Mouse (Mus musculus) left cerebral cortex, adult 8-10 months (tissue): Measurements from ENCODE around the gene Dnajb14. TPM values are rescaled to one million over a fixed set of nuclear protein-coding genes. Genes with fewer than 3 reads are reported as not detected.
"Not testable (repeated sequence)": the region's sequence is repeated elsewhere in the genome, so short reads cannot be mapped to it uniquely, and the experiment has no call there.

ENCODE experiments used
- DNase-seq, 2 experiments: peaks; one replicate each; pipeline ENCODE4 v3.0.0; 2022; ENCODE audit warnings: low spot score in 2 of 2
- total RNA-seq, 4 experiments: library from RNA; stranded (reverse); gene quantifications; 2 replicates each; pipeline ENCODE4 v1.2.4; 2022

Dnajb14 gene
- total RNA-seq = 10 to 100 TPM; 43.6 to 53.5 (median 47.1) TPM

DNA sequence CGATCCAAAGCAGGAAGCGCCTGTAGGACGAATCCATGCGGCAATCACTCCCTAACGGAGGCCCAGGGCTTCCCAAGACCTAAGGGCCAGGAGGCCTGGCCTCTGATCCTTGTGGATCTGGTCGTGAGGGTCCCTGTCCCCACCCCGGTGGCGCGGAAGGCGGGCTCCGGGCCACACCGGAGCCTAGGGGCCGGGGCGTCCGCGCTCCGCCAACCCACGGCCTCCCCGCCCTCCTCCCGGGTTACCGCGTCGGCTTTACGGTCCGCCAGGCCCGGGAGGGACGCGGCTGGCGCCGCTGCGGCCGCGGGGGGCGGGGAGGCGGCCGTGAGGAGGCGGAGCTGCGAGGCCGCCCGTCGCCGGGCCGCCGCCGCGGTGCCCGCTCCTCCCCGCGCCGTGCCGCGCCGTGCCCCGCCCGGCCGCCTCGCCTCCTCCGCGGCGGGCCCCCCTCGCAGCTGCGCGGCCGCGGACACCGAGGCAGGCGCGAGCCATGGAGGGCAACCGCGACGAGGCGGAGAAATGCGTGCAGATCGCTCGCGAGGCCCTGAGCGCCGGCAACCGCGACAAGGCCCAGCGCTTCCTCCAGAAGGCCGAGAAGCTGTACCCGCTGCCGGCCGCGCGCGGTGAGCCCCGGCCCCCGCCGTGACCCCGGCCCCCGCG, at the start of gene Dnajb14:
Dnajb14 (plus strand) TSS at position 239 of the 657 bp plus-strand sequence.
- peak; percentile 30 to 49 for DNase-seq

DNA sequence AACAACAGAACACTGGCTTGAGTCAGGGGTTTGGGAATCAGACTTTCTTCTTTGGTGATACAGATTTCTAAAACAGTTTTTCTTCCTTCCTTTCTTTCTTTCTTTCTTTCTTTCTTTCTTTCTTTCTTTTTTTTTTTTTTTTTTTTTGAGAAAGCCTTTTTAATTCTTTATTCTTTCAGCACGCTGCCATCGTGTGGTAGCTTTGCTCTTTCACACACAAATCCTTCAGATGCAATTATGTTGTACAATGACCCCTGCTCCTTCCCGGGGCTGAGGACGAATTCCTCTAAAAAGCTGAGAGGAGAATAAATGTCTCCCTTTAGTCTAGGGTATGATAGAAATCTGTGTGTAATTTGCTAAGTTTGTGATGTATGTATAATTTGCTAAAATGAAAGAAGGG, 48.8 kb upstream of the Dnajb14 start:
- no peak for DNase-seq

GRCm38 (mm10) chr3:137820688-137821467, 46.6 kb upstream of the Dnajb14 start:
- DNase-seq = no peak

DNA sequence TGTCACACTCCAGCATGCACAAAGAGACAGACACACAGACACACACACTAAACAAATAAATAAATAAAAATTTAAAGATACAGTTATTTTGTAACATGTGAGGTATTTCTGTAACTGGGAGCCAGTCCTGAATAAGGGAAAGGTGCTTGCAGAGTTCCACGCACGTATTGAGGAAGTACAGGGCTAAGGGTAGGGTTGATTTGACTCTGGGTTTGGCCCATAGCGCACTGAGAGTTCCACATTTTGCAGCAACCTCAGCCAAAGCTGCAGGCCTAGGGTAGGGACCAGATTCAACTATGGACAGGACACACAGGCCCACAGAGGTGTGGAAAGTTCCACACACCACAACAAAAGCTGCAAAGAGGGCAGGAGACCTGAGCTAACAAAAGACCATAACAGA, 44.2 kb upstream of the Dnajb14 start:
- DNase-seq = no peak

- no peak for DNase-seq
Observed at GRCm38 (mm10) chr3:137827678-137828077, 39.8 kb upstream of the Dnajb14 start.

- no peak for DNase-seq
Observed at GRCm38 (mm10) chr3:137831156-137831555, 36.3 kb upstream of the Dnajb14 start.

DNA sequence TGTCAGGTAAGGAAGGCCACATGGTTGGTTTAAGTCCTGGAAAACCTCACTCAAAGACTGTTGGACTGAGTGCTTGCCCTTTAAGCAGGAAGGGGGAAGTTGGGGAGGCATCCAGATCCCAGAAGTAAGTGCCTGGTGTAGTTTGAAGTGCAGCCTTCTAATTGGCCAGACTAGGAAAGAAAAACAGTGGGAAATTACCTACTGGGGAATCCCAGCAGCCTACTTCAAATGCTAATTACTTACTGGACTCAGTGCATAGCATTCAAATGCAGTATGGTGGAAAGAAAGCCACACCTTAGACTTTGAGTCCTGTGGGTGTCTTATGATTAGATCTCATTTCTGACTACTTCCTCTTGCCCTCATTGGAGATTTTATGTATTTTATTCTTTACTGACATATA, 34.3 kb upstream of the Dnajb14 start:
- no peak for DNase-seq

DNA sequence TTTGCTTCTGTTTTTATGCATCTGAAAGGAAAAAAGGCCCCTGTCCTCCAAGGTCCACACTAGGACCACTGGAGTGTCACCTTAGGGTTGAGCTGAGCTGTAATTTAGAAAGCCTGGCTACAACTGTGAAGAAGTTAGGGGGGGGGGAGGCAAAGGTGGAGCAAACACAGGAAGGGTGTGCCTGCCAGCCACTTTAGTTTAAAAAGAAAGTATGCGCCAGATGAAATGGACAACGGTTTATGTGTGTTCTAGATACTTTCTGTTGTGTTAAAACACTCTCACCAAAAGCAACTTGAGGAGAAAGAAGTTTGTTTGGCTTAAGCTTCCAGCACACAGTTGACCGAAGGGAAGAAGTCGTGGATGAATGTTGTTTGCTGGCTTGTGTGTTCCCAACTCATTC, 33.8 kb upstream of the Dnajb14 start:
- DNase-seq = no peak

GRCm38 (mm10) chr3:137836543-137836942, 30.9 kb upstream of the Dnajb14 start:
- DNase-seq = no peak

- no peak for DNase-seq
Observed at GRCm38 (mm10) chr3:137838160-137838559, 29.3 kb upstream of the Dnajb14 start.

GRCm38 (mm10) chr3:137842944-137843343, 24.5 kb upstream of the Dnajb14 start:
- DNase-seq = no peak

GRCm38 (mm10) chr3:137844263-137844662, 23.2 kb upstream of the Dnajb14 start:
- DNase-seq = no peak

DNA sequence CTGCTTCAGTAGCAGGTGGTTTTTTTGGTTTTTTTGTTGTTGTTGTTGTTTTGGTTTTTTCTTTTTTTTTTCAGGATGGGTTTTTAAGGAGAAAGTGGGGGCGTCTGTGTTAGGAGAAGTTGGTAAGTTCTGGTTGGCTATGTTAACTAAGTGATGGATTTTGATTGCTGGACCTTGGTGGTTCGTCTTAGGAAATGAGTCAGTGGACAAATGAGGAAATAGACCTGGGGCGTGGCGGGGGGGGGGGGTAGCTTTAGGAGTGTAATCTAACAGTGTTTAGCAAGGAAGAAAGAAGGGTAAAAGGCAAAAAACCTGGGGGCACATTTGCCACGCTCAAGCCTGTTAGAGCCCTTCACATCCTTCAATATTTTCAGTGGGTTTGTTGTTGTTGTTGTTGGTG, 20.9 kb upstream of the Dnajb14 start:
- no peak for DNase-seq

- no peak for DNase-seq
Observed at GRCm38 (mm10) chr3:137848354-137848753, 19.1 kb upstream of the Dnajb14 start.

GRCm38 (mm10) chr3:137849697-137850096, 17.8 kb upstream of the Dnajb14 start:
- DNase-seq = no peak

DNA sequence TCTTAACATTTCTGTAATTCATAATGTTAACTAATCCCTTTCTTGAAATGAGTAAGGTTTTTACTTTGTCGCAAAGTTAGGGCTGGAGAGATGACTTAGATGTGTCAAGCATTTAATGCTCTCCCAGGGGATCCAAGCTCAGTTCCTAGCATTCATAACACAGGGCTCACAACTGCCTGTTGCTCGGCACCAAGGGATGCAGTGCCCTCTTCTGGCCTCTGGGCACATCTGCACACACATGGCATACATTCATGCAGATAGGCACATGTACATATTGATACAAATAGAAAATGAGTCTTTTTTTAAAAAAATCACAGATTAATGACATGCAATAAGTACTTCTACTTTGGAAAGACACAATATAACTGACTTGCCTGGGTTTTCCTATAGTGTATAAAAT, 16.3 kb upstream of the Dnajb14 start:
- DNase-seq = no peak

- not testable (repeated sequence) for DNase-seq
Observed at GRCm38 (mm10) chr3:137853011-137853410, 14.5 kb upstream of the Dnajb14 start.

DNA sequence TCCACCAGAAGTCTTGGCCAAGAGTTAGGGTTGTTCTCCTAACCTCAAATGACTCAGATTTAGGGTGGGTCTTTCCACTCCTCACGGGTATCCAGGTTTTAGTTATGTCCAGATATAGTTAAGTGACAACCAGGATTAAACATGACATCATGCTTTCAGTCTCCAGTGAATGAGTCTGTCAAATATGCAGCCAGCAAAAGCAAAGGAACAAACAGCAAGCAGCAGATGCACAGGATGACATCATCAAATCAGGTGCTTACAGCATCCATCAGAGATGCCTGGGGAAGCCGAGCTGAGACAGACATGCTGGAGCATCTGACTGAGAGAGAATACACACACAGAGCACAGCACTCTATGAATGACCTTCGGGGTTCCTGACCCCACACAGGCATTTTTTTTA, 12.1 kb upstream of the Dnajb14 start:
- DNase-seq = no peak

DNA sequence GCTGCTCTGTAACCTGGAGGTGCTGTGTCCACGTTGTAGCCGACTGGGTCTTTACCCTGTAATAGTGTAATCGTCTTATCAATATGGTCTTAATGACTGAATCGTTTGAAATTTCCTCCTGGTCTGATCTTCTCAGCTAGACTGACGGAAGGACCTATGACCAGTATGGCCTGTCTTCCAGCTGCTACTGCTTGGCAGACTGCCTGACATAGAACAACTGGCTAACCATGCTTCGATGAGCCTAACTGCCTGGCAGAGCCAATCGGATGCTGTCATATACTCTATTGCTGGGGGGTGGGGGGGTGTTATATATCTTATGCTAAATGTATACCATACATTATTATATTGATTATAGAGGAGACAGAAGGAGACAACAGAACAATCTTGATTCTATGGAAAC, 11.4 kb upstream of the Dnajb14 start:
- no peak for DNase-seq

- DNase-seq = no peak
Observed at GRCm38 (mm10) chr3:137860394-137861170, 6.9 kb upstream of the Dnajb14 start.

DNA sequence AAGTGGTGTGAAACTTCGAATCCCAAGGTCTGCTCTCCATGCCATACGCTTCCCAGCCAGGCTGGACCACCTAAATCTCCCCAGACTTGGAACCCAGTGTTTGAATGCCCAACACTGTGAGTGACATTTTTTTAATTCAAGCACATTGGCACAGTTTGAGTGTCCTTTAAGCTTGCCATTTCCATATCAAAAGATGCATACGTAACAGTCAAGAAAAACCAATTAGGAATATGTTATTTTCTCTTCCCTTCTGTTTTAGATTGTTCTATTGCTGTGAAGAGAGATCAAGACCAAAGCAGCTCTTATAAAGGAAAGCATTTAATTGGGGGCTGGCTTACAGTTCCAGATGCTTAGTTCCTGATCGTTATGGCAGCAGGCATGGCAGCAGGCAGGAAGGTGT, 6.0 kb upstream of the Dnajb14 start:
- DNase-seq = no peak

- no peak for DNase-seq
Observed at GRCm38 (mm10) chr3:137862600-137862999, 4.9 kb upstream of the Dnajb14 start.
